Mouse (Mus musculus) forebrain, embryonic 10.5 days (tissue): Measurements from ENCODE around the gene Ppp2r1b. TPM values are rescaled to one million over a fixed set of nuclear protein-coding genes. Genes with fewer than 3 reads are reported as not detected.

ENCODE experiments used
- DNase-seq: peaks from one replicate; pipeline ENCODE4 v3.0.0-alpha.2; 2017; ENCODE audit warnings: low spot score; ENCODE audit errors: extremely low spot score
- H3K27ac ChIP-seq: fragments of 300-500 bp; sonication (generic); 2 replicates; pipeline ENCODE4 v1.5.1; 2016; ENCODE audit warnings: mild to moderate bottlenecking
- H3K27me3 ChIP-seq: fragments of 300-500 bp; sonication (generic); 2 replicates; pipeline ENCODE4 v1.6.1; 2016; ENCODE audit warnings: mild to moderate bottlenecking; ENCODE audit not compliant: poor library complexity, severe bottlenecking
- H3K36me3 ChIP-seq: fragments of 300-500 bp; sonication (generic); replicated peaks from 2 replicates; pipeline ENCODE4 v1.6.1; 2016; ENCODE audit warnings: mild to moderate bottlenecking, moderate library complexity
- H3K4me1 ChIP-seq: fragments of 300-500 bp; sonication (generic); 2 replicates; pipeline ENCODE4 v1.6.1; 2016
- H3K4me3 ChIP-seq: fragments of 300-500 bp; sonication (generic); 2 replicates; pipeline ENCODE4 v1.5.1; 2016; ENCODE audit warnings: mild to moderate bottlenecking, moderate library complexity
- H3K9me3 ChIP-seq: fragments of 300-500 bp; sonication (generic); 2 replicates; pipeline ENCODE4 v1.6.1; 2016; ENCODE audit warnings: mild to moderate bottlenecking, moderate library complexity
- WGBS: fragments of 180-500 bp; shearing (Covaris S2); methylation state at CpG from one replicate; pipeline ENCODE4 v1.1.7; 2016; 5-methylcytosine and 5-hydroxymethylcytosine counted together
- polyA plus RNA-seq: library from polyadenylated mRNA; unstranded; fragments of >200 nt; fragmentation: Nextera tagmentation; extraction: Ambion mirVana; gene quantifications from 2 replicates; pipeline ENCODE4 v1.2.1, GENCODE M21; 2016

Ppp2r1b gene
- polyA plus RNA-seq, 1 experiment from 2014 or later: 170 TPM

- Histone ChIP-seq H3K4me3 (no peak overlapping the region), H3K27ac (no peak overlapping the region), H3K4me1 (peaks cover 16% of the 10 kb centered on the region), H3K9me3 (no peaks in the 10 kb centered on the region), H3K36me3 (peaks cover 21% of the 10 kb centered on the region), H3K27me3 (no peaks in the 10 kb centered on the region)
- no peak for DNase-seq
- 96% methylated on average over 6 of the region's 6 CpGs for WGBS
These were observed 2.0 kb downstream of the Ppp2r1b start for GRCm38 (mm10) chr9:50847133-50847532.

GRCm38 (mm10) chr9:50847606-50848368 lies 2.7 kb downstream of the Ppp2r1b start:
- Histone ChIP-seq H3K9me3 (no peaks in the 10 kb centered on the region), H3K27me3 (no peaks in the 10 kb centered on the region), H3K36me3 (peaks cover 19% of the 10 kb centered on the region), H3K4me1 (peaks cover 20% of the 10 kb centered on the region), H3K27ac (no peak overlapping the region), H3K4me3 (no peak overlapping the region)
- DNase-seq: no peak
- 75% methylated on average over 12 of the region's 12 CpGs for WGBS

- WGBS: 55% methylated on average over 5 of the region's 5 CpGs
These were observed 3.7 kb downstream of the Ppp2r1b start for GRCm38 (mm10) chr9:50848821-50849220.

GRCm38 (mm10) chr9:50849249-50849648 lies 4.1 kb downstream of the Ppp2r1b start:
- H3K27ac ChIP-seq: no peak overlapping the region
- peaks cover 7% of the 10 kb centered on the region; the same call in 1 of the 2 replicates for H3K36me3 ChIP-seq
- no peaks in the 10 kb centered on the region for H3K9me3 ChIP-seq
- DNase-seq: peak; percentile 87
- no peaks in the 10 kb centered on the region for H3K27me3 ChIP-seq
- peaks cover 29% of the 10 kb centered on the region for H3K4me1 ChIP-seq
- no peak overlapping the region for H3K4me3 ChIP-seq
- WGBS: 25% methylated on average over 8 of the region's 8 CpGs

More at GRCm38 (mm10) chr9:50848821-50849220, 3.7 kb downstream of the Ppp2r1b start:
- Histone ChIP-seq H3K36me3 (peaks cover 11% of the 10 kb centered on the region), H3K9me3 (no peaks in the 10 kb centered on the region), H3K4me3 (no peak overlapping the region), H3K4me1 (peaks cover 25% of the 10 kb centered on the region), H3K27me3 (no peaks in the 10 kb centered on the region), H3K27ac (no peak overlapping the region)
- DNase-seq: no peak

GRCm38 (mm10) chr9:50849755-50850154 lies 4.7 kb downstream of the Ppp2r1b start:
- no peak for DNase-seq
- Histone ChIP-seq H3K9me3 (no peaks in the 10 kb centered on the region), H3K4me3 (no peak overlapping the region), H3K27me3 (no peaks in the 10 kb centered on the region), H3K4me1 (peaks cover 33% of the 10 kb centered on the region), H3K36me3 (0 out of 2 replicates have a peak, but pooled peaks cover 2% of the 10 kb centered on the region), H3K27ac (no peak overlapping the region)
- WGBS: 80% methylated on average over 9 of the region's 9 CpGs

DNA sequence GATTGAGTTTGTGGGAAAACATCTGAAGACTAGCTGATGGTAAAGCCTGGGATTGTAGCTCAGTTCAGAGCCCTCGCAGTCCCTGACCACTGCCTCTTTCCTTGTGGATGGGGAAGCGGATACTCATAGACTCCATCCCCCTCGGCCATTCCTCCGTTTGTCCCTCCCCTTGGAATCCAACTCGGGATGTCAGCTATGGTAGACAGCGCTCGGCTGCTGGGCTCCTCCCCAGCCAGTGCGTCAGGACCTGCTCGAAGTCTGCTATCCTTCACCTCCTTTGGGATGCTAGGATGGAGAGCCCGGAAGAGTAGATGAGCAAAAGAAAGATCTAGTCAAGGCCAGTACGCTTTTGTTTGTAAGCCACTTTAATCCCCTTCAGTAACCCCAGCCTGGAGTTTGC lies 5.2 kb downstream of the Ppp2r1b start:
- Histone ChIP-seq H3K27me3 (no peaks in the 10 kb centered on the region), H3K9me3 (no peaks in the 10 kb centered on the region), H3K4me1 (peaks cover 33% of the 10 kb centered on the region), H3K27ac (no peak overlapping the region), H3K36me3 (no peaks in the 10 kb centered on the region), H3K4me3 (no peak overlapping the region)
- WGBS: 12% methylated on average over 11 of the region's 11 CpGs
- no peak for DNase-seq

- H3K36me3 ChIP-seq: no peaks in the 10 kb centered on the region
- 48% methylated on average over 8 of the region's 8 CpGs for WGBS
- DNase-seq: no peak
- H3K27me3 ChIP-seq: no peaks in the 10 kb centered on the region
- no peaks in the 10 kb centered on the region for H3K9me3 ChIP-seq
- no peak overlapping the region for H3K4me3 ChIP-seq
- peaks cover 34% of the 10 kb centered on the region for H3K4me1 ChIP-seq
- H3K27ac ChIP-seq: no peak overlapping the region
These were observed 5.6 kb downstream of the Ppp2r1b start for GRCm38 (mm10) chr9:50850713-50851112.

DNA sequence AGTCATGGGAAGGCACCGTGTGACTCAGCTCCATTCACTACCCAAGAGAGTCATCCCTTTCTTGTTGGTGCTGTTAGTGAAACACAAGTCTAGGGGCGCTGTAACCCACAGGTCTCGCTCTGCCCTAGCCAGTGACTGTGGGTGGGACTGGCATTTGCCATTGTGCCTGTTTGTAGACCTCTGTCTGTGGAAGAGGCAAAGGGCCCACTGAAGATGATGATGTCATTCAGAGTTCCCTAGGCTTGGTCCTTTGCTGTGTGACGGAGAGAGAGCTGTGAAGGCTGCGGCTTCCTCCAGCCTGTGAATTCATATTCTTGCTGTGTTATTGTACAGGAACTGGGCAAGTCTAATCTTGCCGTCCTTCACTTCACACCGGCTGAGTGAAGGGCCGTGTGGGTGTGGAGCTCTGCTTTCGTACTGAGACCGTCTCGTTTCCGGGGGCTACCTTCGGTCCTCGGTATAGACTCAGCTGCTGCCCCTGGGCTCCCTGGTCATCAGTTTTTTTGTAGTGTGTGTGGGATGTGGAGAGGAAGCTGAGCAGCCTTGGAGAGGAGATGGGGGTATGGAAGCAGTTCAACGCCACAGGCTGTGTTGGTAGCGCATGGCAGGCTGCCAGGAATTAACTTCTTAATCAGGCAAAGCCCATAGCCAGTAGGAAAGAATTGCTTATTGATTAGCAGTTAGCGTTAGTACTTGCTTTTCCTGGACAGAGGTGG lies 7.7 kb downstream of the Ppp2r1b start:
- Histone ChIP-seq H3K4me1 (peaks cover 46% of the 10 kb centered on the region), H3K27ac (0 out of 2 replicates have a peak overlapping the region, but pooled peaks have one; percentile 8), H3K36me3 (no peaks in the 10 kb centered on the region), H3K4me3 (no peak overlapping the region), H3K27me3 (no peaks in the 10 kb centered on the region), H3K9me3 (no peaks in the 10 kb centered on the region)
- WGBS: 85% methylated on average over 17 of the region's 17 CpGs
- DNase-seq: no peak

GRCm38 (mm10) chr9:50854376-50854775 lies 9.3 kb downstream of the Ppp2r1b start:
- no peaks in the 10 kb centered on the region for H3K27me3 ChIP-seq
- DNase-seq: no peak
- H3K4me3 ChIP-seq: no peak overlapping the region
- no peaks in the 10 kb centered on the region for H3K9me3 ChIP-seq
- 79% methylated on average over 8 of the region's 8 CpGs for WGBS
- peaks cover 9% of the 10 kb centered on the region for H3K36me3 ChIP-seq
- H3K27ac ChIP-seq: peak overlapping the region; percentile 49; the same call in 1 of the 2 replicates
- H3K4me1 ChIP-seq: peaks cover 48% of the 10 kb centered on the region

- no peak overlapping the region for H3K4me3 ChIP-seq
- DNase-seq: no peak
- H3K27me3 ChIP-seq: no peaks in the 10 kb centered on the region
- H3K36me3 ChIP-seq: peaks cover 17% of the 10 kb centered on the region
- peaks cover 42% of the 10 kb centered on the region for H3K4me1 ChIP-seq
- H3K27ac ChIP-seq: no peak overlapping the region
- WGBS: 89% methylated on average over 5 of the region's 5 CpGs
- H3K9me3 ChIP-seq: no peaks in the 10 kb centered on the region
These were observed 10.1 kb downstream of the Ppp2r1b start for GRCm38 (mm10) chr9:50855133-50855766.

DNA sequence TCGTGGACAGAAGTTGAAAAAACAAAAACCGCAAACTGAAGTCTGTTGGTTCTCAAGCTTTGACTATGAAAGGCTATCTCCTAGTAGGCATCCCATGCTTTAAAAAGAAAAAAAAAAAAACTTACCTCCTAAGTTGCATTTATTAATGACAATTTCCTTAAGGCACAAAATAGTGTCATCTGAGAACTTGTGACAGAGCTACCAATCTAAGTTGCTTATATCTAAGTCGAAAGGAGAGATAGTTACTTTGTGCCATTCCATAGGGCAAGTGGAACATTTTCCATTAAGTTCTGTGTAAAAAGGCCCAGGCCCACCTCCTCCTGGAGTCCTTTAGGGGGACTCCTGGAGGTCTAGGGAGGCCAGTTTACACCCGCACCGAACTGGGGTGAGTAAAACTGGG lies 10.7 kb downstream of the Ppp2r1b start:
- Histone ChIP-seq H3K36me3 (peaks cover 23% of the 10 kb centered on the region), H3K27me3 (no peaks in the 10 kb centered on the region), H3K4me1 (peaks cover 37% of the 10 kb centered on the region), H3K27ac (peak overlapping the region; percentile 97), H3K9me3 (no peaks in the 10 kb centered on the region), H3K4me3 (peak overlapping the region; percentile 98; the same call in 1 of the 2 replicates)
- DNase-seq: no peak
- 64% methylated on average over 5 of the region's 5 CpGs for WGBS

- WGBS: 1% methylated on average over 45 of the region's 45 CpGs
- Histone ChIP-seq H3K9me3 (no peaks in the 10 kb centered on the region), H3K4me1 (peaks cover 35% of the 10 kb centered on the region), H3K36me3 (peaks cover 30% of the 10 kb centered on the region), H3K27me3 (no peaks in the 10 kb centered on the region), H3K27ac (peak overlapping the region; percentile 97), H3K4me3 (peak overlapping the region; percentile 98)
- peak; percentile 94 for DNase-seq
These were observed 11.4 kb downstream of the Ppp2r1b start for GRCm38 (mm10) chr9:50856341-50857081.
